Mouse (Mus musculus) cerebellum, postnatal 14 days (tissue): ENCODE measurements around the gene Med16.
"Not testable (repeated sequence)": the region's sequence is repeated elsewhere in the genome, so short reads cannot be mapped to it uniquely, and the experiment has no call there.

Experiments used
- DNase-seq, 2 experiments: peaks; one replicate each; pipeline ENCODE4 v3.0.0; 2021; ENCODE audit warnings: mixed read lengths in 2 of 2

The Med16 gene

GRCm38 (mm10) chr10:79916808-79917531 lies 8.2 kb upstream of the Med16 start, which contains the start of gene Kiss1r:
Gene Kiss1r, plus strand, starts transcription at chr10:79916971.
- peak; percentile 89 to 90 for DNase-seq

GRCm38 (mm10) chr10:79916081-79916480 lies 7.4 kb upstream of the Med16 start:
- DNase-seq, result peak in 1 of 2 experiments; percentile 38

- peak; percentile 20 to 25 for DNase-seq
Measured at GRCm38 (mm10) chr10:79914948-79915596, 6.3 kb upstream of the Med16 start.

- DNase-seq, result peak; percentile 25 to 51
Measured at GRCm38 (mm10) chr10:79914131-79914947, 5.6 kb upstream of the Med16 start.

GRCm38 (mm10) chr10:79912412-79912811 lies 3.7 kb upstream of the Med16 start:
- DNase-seq, result no peak

- no peak for DNase-seq
Measured at GRCm38 (mm10) chr10:79910556-79910955, 1.8 kb upstream of the Med16 start, which contains the start of gene Gm26602. Gene Gm26602, plus strand, starts transcription at chr10:79910856.

GRCm38 (mm10) chr10:79909092-79909922 lies 584 bp upstream of the Med16 start:
- peak in 1 of 2 experiments; percentile 67 for DNase-seq

- no peak for DNase-seq
Measured at GRCm38 (mm10) chr10:79907415-79907814, 1.3 kb downstream of the Med16 start.

GRCm38 (mm10) chr10:79906712-79907111 lies 2.0 kb downstream of the Med16 start:
- no peak for DNase-seq

- DNase-seq, result peak; percentile 50 to 51
Measured at GRCm38 (mm10) chr10:79900951-79901410, 7.7 kb downstream of the Med16 start.

GRCm38 (mm10) chr10:79897316-79898245 lies 11.1 kb downstream of the Med16 start:
- no peak for DNase-seq

GRCm38 (mm10) chr10:79896814-79897213 lies 11.9 kb downstream of the Med16 start:
- DNase-seq, result no peak

- peak in 1 of 2 experiments; percentile 49 for DNase-seq
Measured at GRCm38 (mm10) chr10:79896306-79896705, 12.4 kb downstream of the Med16 start.

- DNase-seq, result peak; percentile 89 to 94
Measured at GRCm38 (mm10) chr10:79892451-79893118, 16.1 kb downstream of the Med16 start.

- no peak for DNase-seq
Measured at GRCm38 (mm10) chr10:79890670-79891069, 18.1 kb downstream of the Med16 start, which contains the start of gene Cfd. Gene Cfd, plus strand, starts transcription at chr10:79890853.

GRCm38 (mm10) chr10:79889386-79889785 lies 19.3 kb downstream of the Med16 start:
- DNase-seq, result no peak

- no peak for DNase-seq
Measured at GRCm38 (mm10) chr10:79886611-79887010, 22.1 kb downstream of the Med16 start.

- DNase-seq, result no peak
Measured at GRCm38 (mm10) chr10:79886054-79886453, 22.7 kb downstream of the Med16 start, which contains the start of gene Elane. Gene Elane, plus strand, starts transcription at chr10:79886247.

- DNase-seq, result not testable (repeated sequence)
Measured at GRCm38 (mm10) chr10:79884938-79885337, 23.8 kb downstream of the Med16 start.

GRCm38 (mm10) chr10:79884446-79884845 lies 24.3 kb downstream of the Med16 start:
- DNase-seq, result peak in 1 of 2 experiments; percentile 75
